Mouse (Mus musculus) retina, adult 2 months (tissue): ENCODE measurements around the gene Chst14.

Experiments used
- DNase-seq: peaks from one replicate; pipeline ENCODE4 v3.0.0-alpha.2; 2012; ENCODE audit warnings: low read depth, low spot score

The Chst14 gene

DNA sequence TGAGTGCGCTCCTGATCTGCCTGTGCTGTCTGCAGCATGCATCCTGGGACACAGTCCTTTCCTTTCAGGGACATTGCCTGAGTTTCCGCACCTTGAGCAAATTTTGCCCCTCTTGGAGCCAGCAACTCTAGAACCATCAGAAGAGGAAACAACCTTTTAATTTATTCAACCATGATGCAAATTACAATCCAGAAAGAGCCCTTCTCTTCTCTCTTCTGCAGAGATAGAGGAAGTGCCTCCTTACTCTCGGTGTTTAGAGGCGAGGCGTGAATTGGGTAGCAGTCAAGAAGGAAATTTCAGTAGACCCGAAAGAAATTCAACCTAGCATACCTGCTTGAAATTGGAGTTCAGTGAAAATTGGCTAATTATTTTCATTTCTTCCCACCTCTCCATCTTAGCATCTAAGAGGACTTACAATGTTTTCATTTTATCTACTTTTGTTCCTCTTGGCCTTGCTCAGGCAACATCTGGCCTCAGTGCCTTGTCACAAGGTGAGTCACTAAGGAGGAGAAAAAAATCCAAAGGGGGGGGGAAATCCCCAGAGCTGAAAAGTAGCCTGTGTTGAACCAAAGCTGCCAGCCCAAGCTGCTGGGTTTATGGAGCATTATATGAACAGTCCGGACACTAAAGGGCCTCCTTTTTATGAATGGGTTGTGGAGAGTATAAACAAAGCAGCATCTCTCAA, 20.7 kb upstream of the Chst14 start:
- no peak for DNase-seq

DNA sequence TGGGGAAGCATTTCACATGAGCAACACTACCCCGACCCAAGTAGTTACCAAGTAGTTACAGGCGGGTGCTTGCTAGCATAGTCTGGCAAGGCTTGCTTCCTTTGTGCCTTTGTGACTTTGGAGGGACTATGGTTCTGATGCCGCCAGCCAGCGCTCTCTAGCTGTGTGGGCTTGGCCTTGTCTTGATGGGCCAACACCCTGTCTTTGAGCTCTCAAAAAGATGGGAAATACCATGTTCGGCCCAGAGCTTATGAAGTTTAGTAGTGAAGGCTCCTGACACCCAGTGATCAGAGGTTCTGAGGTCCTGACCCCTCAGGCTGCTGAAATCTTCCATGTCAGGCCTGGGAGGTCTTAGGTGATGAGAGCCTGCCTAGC, 20.2 kb upstream of the Chst14 start:
- DNase-seq, result no peak

DNA sequence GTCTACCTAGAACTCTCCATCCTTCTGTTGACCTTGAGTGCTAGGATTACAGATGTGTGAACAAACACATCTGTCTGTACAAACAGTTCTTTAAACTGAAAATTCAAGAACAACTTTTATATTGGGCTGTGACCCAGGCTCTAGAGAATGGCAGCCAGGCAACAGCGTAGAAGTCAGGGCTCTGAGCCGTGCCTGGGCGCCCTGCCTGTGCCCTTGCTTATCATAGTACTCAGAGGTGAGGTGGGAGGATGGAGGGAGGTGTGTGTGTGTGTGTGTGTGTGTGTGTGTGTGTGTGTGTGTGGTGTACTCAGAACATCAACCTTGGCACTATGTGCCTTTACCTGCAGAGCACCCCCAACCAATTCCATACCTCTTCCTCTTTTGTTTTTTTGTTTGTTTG, 18.5 kb upstream of the Chst14 start:
- DNase-seq, result no peak

DNA sequence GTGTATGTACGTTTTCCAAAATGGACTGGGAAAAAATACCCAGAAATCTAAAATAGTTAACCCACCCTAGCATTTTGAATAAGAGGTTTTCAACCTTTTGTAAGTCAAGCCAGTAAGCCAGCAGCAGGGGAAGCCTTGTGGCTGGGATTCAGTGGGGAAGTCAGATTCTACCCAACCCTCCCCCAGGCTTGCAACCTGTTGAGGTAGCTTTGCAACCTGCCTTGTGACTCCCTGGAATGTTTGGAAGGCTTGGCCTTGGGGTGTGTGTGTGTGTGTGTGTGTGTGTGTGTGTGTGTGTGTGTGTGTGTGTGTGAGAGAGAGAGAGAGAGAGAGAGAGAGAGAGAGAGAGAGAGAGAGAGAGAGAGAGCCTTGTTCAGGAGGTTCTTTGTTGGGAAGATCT, 17.1 kb upstream of the Chst14 start:
- no peak for DNase-seq

DNA sequence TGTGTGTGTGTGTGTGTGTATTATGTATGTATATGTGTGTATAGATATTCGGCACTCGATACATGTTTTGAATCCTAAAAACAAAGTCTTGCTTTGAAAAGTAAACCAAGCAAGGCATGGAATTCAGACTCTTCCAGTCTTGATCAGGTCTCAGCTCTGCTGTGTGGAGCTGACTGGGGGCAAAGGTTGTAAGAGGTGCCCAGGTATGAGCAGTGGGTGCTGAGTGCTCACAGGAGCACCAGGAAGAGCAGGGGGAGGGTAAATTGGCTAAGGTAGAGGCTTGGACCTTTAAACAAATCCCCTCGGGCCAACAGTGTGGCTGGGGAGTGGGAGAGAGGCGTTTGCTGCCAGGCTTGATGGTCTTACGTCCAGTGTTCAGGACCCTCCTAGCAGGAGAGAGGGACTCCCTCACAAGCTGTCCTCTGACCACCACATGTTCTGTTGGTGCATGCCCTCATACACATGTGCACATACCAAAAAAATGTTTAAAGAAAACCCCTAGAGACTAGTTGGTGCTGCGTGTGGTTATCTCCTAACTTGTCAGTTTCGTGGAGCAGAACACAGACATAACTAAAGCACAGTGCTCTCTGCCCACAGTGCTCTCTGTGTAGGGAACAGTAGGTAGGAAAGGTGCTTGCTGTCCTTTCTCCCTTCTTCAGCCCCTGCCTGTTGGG, 15.6 kb upstream of the Chst14 start:
- no peak for DNase-seq

DNA sequence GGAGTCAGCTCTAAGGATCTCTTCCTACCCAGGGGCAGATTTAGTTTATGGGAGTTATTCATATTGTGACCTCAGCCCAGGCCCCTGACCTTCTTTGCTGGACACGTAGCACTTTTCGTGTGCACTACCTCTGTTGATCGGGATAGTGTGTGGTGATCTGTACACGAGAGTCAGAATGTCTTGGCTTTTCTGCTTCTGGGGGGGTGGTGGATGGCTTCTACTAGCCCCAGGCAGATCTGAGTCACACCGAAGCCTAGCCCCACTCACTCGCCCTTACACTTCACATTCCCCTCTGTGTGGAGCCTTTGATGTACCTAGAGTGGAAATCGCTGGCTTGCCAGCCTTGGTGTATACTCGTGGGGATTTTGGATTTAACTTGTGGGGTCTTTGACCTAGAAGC, 13.6 kb upstream of the Chst14 start:
- DNase-seq, result no peak

DNA sequence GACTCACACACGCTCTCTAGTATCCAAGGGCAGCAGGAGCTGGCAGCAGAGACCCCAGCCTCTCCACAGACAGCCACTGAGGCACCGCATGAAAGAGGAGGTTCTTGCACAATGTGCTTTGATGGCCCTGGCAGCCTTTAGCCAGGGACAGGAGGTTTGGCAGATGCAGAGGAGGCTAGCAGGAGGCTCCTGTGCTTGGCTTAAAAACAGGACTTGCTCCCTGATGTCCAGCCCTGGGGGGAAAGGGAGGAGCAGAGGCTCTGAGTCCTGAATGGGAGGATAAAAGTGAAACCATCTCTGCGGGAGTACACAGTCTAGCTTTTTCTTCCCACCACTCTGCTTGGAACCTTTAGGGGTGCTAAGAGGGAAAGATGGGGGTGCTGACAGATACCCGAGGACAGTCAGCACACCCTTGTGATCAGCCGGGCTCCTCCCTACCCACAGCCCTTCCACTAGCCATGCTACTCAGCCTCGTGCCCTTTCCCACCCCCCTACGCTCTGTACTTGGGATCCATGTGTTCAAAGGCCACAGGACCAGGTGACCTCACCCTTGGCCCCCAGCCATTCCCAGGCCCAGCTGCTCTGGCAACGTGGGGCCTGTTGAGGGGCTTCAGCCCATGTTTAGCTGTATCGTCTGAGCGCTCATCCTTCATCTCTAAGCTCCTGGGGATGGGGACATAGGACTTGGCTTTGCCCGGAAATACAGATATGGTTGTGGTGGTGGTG, 12.6 kb upstream of the Chst14 start:
- DNase-seq, result no peak

DNA sequence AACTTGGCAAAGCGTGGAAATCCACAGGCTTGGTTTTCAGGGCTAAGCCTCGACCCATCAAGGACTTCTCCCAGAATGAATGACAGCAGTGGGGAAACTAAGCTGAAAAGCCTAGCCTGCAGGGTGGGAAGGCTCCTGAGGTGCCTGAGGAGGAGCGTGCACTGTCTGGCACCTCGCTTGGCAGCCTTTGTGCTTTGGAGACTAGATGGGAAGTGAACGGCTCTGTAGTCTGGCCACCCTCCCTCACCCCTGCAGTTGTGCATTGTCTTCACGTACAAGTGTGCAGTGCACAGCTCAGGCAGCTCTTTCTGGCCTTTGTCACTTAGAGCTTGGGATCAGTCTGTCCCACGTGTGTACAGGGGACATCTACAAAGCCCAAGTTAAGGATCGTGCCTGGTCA, 11.6 kb upstream of the Chst14 start:
- no peak for DNase-seq

DNA sequence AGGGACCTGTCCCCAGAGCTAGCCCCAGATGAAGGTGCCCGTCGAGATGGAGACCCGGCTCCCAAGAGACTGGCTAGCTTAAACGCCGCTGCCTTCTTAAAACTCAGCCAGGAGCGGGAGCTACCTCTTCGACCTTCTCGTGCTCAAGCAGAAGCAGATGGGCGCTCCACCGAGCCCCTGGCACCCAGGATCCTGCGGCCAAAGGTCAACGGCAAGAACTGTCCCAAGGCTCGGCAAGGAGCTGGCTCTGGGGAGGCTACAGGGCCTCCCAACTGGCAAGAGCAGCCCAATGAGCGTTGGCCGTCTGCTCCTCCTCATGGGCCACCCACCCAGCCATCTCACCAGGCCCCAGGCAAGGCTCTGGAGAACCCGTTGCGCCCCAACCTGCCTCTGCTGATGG, 9.9 kb upstream of the Chst14 start:
- DNase-seq, result no peak

DNA sequence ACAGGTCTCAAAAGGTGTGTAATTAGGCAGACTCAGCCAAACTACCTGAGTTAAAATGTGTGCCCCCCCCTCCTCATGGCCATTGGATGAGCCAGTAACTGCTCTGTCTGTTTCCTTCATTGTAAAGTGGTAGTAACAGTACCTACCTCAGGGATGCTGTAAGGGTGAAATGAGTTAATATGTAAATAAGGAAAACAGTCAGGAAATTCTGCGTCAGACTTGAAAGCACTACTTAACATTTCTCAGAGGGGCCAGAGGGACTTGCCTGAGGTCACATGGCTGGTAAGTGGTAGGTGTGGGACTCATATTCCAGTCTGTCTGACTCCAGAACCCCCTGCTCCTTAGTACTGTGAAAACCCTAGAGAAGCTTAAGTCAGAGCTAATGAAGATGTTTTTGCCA, 7.8 kb upstream of the Chst14 start:
- DNase-seq, result no peak

DNA sequence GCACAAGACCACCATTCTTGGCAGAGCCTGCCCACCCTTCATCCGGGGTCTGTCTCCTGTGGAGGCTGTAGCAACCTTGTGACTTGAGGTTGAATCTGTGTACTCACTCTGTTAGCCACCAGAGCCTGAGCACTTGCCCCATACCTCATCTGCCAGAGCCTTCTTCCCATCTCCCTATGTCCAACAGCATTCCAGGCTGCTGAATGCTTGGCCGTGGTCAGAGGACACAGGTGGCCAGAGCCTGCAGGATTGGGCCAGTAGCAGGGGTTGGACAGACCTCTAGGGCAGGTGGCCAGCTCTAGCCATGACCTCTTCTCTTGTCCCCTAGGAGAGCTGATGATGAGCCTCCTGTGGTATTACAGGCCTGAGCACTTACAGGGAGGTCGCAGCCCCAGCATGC, 5.9 kb upstream of the Chst14 start:
- DNase-seq, result no peak

DNA sequence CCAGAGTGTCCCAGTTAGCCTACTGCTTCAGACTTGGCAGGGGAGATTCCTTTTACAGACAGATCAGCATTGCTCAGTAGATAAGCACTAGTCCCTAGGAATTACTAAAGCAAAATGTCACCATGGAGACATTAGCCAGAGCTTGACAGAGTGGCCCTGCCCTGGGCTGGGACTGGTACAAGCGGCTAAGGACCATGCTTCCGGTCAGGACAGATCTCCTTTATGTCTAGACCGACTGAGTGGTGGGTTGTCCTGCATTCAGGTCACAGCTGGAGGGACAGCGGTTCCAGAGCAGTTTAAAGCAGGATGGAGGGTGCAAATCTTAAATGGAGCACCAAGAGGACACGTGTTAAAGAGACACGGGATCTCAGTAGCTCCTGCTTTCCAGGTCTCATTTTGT, 344 bp upstream of the Chst14 start:
- DNase-seq, result no peak

DNA sequence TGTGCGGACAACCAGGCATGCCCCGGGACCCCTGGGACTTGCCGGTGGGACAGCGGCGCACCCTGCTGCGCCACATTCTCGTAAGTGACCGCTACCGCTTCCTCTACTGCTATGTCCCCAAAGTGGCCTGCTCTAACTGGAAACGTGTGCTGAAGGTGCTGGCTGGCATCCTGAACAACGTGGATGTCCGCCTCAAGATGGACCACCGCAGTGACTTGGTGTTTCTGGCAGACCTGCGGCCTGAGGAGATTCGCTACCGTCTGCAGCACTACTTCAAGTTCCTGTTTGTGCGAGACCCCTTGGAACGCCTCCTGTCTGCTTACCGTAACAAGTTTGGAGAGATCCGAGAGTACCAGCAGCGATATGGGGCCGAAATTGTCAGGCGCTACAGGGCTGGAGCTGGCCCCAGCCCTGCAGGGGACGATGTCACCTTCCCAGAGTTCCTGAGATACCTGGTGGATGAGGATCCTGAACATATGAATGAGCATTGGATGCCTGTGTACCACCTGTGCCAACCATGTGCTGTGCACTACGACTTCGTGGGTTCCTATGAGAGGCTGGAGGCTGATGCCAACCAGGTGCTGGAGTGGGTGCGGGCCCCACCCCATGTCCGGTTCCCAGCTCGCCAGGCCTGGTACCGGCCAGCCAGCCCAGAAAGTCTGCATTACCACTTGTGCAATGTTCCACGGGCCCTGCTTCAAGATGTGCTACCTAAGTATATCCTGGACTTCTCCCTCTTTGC, 873 bp downstream of the Chst14 start:
- DNase-seq, result no peak

DNA sequence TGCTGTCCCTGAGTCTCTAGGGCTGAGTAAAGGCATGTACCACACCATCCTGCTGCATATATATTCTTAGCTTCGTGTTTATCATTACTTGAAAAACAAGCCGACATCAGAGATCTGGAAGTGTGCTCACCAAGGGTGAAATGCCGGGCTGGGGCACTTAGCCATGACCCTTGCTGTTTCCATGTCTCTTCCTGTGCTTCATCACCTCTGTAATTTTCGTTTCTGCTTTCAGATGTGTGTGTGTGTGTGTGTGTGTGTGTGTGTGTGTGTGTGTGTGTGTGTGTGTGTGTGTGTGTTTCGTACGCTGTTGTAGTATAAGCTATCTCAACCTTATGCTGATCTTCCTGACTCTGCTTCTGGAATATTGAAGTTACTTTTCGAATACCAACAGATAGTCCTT, 15.0 kb downstream of the Chst14 start:
- no peak for DNase-seq

DNA sequence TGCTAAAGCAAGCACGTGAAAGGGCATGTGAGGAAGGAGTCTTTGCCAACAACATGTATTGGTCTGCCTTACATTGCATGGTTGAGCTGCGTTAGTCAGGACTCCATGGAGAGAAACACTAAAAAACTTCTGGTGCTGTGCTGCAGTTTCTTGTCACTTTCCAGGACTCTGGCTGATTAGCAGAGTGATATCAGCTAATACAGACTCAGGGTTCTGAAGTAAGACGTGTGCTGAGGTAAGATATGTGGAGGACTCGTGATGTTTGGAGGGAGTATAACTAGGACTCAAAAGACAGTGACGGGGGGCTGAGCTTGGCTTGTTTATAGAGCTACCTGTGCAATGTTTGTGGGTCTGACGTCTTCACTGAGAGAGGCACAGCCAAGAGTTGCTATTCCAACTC, 16.9 kb downstream of the Chst14 start:
- no peak for DNase-seq

DNA sequence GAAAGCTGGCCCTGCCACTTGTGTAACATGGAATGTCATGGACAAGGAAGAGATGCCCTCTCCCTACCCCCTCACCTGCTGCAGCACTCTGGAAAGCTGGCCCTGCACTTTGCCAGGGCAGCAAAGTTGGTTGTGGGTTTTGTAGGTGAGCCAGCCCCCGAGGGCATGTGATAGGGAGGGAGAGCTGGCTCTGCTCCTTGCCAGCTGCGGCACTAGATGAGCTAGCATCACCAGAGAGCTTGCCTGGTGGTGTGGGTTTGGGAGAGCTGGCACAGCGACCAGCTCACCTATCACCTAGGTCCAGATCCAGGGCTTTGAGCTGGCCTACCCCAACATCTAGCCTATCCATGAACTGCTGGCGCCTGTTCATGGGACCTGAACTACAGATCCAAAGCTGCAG, 22.5 kb downstream of the Chst14 start:
- DNase-seq, result no peak

DNA sequence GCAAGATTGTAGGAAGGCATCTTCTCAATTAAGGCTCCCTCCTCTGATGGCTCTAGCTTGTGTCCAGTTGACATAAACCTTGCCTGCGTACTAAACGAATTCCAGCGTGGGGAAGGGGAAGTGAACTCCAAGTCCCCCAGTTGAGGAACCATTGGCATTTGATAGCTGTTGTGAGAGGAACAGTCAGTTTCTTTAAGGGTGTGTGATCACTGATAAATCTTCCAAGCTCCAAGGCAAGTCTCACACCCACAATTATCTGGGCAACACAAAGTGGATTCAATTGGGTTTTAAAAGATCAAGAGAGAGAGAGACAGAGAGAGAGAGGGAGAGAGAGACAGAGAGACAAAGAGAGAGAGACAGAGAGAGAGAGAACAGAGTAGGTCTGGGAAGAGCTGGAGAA, 23.4 kb downstream of the Chst14 start:
- no peak for DNase-seq

DNA sequence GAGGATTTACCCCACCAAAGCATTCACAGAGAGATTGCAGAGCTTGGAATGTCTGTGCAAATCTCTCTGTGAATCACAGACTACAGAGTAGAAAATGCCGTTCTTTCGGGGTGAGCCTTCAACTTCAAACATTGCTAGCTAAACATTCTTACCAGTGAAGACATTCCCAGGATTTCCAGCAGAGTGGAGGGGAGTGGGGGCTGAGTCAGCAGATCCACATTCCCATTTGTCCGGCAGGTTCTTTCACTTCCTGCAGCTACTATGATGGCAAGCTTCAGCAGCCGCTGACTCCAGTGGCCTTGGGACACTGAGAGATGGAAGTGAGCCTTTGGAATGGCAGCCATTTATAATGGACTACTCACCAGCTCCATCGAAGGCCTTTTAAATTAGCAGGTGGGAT, 30.2 kb downstream of the Chst14 start:
- no peak for DNase-seq

DNA sequence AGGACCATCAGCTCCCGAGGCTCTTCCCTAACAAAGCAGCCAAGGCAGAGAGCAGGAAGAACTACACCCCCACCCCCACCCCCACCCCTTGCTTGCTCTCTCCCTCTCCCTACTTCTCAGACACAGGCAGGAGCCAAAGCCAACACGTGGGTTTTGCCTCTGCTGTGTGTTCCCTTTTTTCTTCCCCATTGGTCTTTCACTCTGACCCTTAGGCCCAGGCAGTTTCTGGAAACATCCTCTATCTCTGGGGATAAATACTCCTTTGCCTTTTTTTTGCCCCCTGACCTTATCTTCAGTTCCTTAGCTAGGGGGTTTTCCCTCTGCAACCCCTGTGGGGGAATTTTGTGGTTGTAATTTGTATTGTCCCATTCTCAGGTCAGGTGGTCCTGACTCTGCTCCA, 33.3 kb downstream of the Chst14 start:
- no peak for DNase-seq

DNA sequence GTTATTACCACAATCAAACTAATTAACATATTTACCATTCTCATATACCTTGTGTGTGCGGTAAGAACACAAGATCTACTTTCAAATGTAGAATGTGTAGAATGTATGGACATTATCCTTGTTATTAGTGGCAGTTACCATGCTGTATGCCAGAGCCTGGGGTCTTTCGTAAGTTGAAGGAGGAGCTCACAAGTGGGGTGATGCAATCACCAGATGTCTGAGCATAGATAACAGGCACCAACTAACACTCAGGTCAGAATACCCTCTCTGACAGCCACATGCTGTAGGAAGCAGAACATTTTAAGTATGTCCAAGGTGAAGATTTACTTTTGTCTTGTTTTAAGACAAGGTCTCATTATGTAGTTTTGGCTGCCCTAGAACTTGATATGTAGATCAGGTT, 34.1 kb downstream of the Chst14 start:
- no peak for DNase-seq

DNA sequence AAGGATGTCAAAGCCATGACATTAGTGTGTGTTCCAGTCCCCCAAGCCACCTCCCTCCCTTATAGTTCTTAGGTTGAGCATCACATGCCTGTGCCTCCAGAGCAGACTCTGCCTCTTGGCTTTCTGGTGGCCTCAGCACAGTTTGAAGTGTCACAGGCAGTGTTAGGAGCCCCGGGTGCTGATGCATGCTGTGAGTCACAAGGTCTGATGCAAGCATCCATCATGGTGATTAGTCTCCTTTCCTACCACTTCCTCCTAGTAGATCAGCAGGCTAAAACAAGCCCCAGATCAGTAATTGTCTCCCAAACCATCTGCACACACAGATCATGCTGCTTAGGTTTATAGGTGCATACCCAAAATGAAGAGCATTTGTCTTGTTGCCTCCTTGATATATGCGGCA, 35.2 kb downstream of the Chst14 start:
- no peak for DNase-seq

DNA sequence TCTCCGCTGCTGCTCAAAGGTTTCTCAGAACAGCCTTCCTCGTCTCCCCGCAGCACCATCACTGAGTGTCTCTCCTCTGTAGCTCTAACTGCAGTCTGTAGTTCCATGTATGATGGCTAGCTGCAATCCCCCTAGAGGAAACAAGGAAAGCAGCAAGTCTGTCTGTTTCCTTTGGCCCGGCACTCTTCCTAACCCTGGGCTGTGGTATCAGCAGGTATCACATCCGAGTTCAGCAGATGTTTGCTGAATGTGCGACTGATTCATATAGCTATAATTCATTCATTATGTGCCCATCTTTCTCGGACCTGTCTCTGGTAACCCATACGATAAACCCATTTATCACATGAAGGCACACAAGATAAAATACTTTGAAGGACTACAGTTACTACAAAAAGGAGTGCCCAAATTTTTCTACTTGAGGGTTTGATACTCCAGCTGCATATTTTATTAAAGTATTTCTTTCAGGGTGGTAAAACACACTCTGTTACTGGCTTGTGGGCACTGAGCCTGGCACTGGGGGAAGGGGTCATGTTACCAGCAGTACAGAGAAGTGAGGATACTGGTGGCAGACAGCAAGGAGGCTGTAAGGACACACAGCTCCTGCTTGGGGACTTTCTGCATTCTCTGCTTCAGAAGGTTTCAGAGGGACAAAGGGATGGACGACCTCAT, 36.8 kb downstream of the Chst14 start:
- no peak for DNase-seq
